Mouse (Mus musculus) NIH3T3 (cell line): ENCODE measurements around the gene Casc1.
"Not testable (repeated sequence)": the region's sequence is repeated elsewhere in the genome, so short reads cannot be mapped to it uniquely, and the experiment has no call there.

Experiments used
- DNase-seq: peaks from one replicate; pipeline ENCODE4 v3.0.0-alpha.2; 2012; ENCODE audit warnings: low read depth

The Casc1 gene

GRCm38 (mm10) chr6:145136831-145137230, 74.0 kb downstream of the Casc1 start:
- no peak for DNase-seq

DNA sequence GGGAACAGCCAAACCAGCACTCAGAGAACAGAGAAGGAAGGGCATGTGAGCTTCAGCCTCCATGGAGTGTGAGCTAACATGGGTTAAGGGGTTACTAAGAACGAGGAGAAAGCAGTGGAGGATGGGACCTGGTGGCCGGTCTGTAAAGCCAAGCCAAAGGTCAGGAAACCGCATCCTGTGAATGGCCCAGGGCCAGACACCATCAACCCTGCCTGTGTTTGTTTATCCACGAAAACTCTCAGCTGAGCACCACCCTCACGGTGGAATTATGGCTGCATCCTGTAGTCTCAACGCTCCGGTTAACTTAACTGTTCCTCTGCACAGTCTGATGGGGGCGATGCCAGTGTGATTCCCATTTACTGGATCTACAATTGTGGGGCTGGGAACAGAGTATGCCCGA, 75.0 kb downstream of the Casc1 start:
- DNase-seq: no peak

- no peak for DNase-seq
Measured at GRCm38 (mm10) chr6:145135295-145135694, 75.5 kb downstream of the Casc1 start.

GRCm38 (mm10) chr6:145132969-145133368, 77.8 kb downstream of the Casc1 start:
- DNase-seq: not testable (repeated sequence)

- no peak for DNase-seq
Measured at GRCm38 (mm10) chr6:145131991-145132390, 78.8 kb downstream of the Casc1 start.

DNA sequence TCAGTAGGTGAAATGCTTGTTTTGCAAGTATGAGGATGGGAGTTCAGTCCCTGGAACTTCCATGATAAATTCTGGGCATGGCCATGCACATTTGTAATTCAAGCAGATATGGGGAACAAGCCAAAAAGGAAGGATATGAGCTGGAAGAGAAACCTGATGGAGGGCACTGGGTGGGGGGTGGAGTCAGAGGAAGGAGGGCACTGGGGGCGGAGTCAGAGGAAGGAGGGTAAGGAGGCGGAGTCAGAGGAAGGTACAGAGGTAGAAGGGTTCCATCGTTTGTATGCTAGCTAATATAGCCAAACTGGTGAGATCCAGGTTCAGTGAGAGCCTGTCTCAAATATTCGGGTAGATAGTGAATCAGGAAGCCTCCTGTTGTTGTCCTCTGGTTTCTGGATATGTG, 81.2 kb downstream of the Casc1 start:
- DNase-seq: no peak

DNA sequence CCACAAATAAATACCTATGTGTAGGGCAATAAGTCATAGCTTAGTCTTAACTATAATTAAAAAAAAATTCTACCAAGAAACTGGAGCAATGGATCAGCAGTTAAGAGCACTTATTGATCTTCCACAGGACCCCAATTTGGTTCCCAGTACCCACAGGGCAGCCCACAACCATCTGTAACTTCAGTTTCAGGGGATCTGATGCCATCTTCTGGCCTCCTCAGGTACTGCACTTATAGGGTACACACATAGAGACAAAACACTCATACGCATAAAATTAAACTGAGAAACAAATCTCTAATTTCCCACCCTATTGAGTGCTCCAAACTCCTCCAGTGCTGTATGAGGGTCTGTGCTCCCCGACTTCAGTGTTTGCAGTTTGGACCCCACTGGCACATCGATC, 83.2 kb downstream of the Casc1 start:
- no peak for DNase-seq

DNA sequence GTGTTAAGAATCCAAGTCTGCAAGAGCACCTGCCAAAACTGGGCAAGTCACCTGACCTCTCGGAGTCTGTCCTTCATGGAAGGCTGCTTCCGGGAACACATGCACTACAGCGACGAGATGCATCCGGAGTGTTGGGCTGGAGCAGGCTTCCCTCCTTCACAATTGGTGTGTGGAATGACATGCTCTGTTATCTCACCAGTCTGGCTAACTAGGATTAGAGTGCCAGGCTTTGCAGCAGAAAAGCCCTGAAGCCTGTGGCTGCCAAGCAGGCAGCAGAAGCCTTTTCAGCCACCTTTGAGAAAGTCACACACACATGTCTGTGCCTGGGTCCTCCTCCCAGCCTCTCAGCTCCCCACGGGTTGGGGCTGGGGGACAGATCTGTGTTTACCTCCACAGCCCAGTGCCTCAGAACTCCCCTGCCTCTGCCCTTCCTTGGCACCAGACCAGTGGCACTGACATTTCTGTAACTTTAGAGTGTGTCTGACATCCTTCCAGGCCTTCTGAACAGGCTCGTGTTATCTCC, 85.2 kb downstream of the Casc1 start:
- DNase-seq: no peak
